Mouse (Mus musculus): ENCODE data around the gene Chrm3.

Gene Chrm3

GRCm38 (mm10) chr13:9992640-9993039 is 368.0 kb downstream of the Chrm3 start:
- no peak for DNase-seq (ENCODE audit: low spot score in 2 of 2)

GRCm38 (mm10) chr13:9985648-9986047 is 375.0 kb downstream of the Chrm3 start:
- no peak for DNase-seq (ENCODE audit: low spot score in 2 of 2)

- no peak for DNase-seq (ENCODE audit: low spot score in 2 of 2)
Measured at GRCm38 (mm10) chr13:9983293-9983692, 377.4 kb downstream of the Chrm3 start.

GRCm38 (mm10) chr13:9977699-9978098 is 382.9 kb downstream of the Chrm3 start:
- DNase-seq (ENCODE audit: low spot score in 2 of 2): no peak

- no peak for DNase-seq (ENCODE audit: low spot score in 2 of 2)
Measured at GRCm38 (mm10) chr13:9973742-9974321, 386.8 kb downstream of the Chrm3 start.

GRCm38 (mm10) chr13:9971845-9972244 is 388.8 kb downstream of the Chrm3 start:
- DNase-seq (ENCODE audit: low spot score in 2 of 2): no peak

GRCm38 (mm10) chr13:9952619-9953018 is 408.0 kb downstream of the Chrm3 start:
- DNase-seq (ENCODE audit: low spot score in 2 of 2): no peak

GRCm38 (mm10) chr13:9951376-9951775 is 409.3 kb downstream of the Chrm3 start:
- DNase-seq (ENCODE audit: low spot score in 2 of 2): no peak

GRCm38 (mm10) chr13:9949091-9949490 is 411.6 kb downstream of the Chrm3 start:
- no peak for DNase-seq (ENCODE audit: low spot score in 2 of 2)

- no peak for DNase-seq (ENCODE audit: low spot score in 2 of 2)
Measured at GRCm38 (mm10) chr13:9940186-9940585, 420.5 kb downstream of the Chrm3 start.

GRCm38 (mm10) chr13:9938798-9939485 is 421.7 kb downstream of the Chrm3 start:
- no peak for DNase-seq (ENCODE audit: low spot score in 2 of 2)

- DNase-seq (ENCODE audit: low spot score in 2 of 2): no peak
Measured at GRCm38 (mm10) chr13:9932714-9933113, 427.9 kb downstream of the Chrm3 start.

GRCm38 (mm10) chr13:9930606-9931005 is 430.0 kb downstream of the Chrm3 start:
- no peak for DNase-seq (ENCODE audit: low spot score in 2 of 2)

- DNase-seq (ENCODE audit: low spot score in 2 of 2): no peak
Measured at GRCm38 (mm10) chr13:9929978-9930377, 430.7 kb downstream of the Chrm3 start.

- DNase-seq (ENCODE audit: low spot score in 2 of 2): no peak
Measured at GRCm38 (mm10) chr13:9921150-9921549, 439.5 kb downstream of the Chrm3 start.

GRCm38 (mm10) chr13:9912697-9913096 is 447.9 kb downstream of the Chrm3 start:
- no peak for DNase-seq (ENCODE audit: low spot score in 2 of 2)

- DNase-seq (ENCODE audit: low spot score in 2 of 2): no peak
Measured at GRCm38 (mm10) chr13:9908707-9909106, 451.9 kb downstream of the Chrm3 start.

- DNase-seq (ENCODE audit: low spot score in 2 of 2): no peak
Measured at GRCm38 (mm10) chr13:9907202-9907601, 453.4 kb downstream of the Chrm3 start.

GRCm38 (mm10) chr13:9904455-9904854 is 456.2 kb downstream of the Chrm3 start:
- no peak for DNase-seq (ENCODE audit: low spot score in 2 of 2)

GRCm38 (mm10) chr13:9900653-9901385 is 459.8 kb downstream of the Chrm3 start:
- DNase-seq (ENCODE audit: low spot score in 2 of 2): no peak

- DNase-seq (ENCODE audit: low spot score in 2 of 2): no peak
Measured at GRCm38 (mm10) chr13:9898664-9899369, 461.8 kb downstream of the Chrm3 start.

GRCm38 (mm10) chr13:9897231-9897630 is 463.4 kb downstream of the Chrm3 start:
- no peak for DNase-seq (ENCODE audit: low spot score in 2 of 2)

Measured in frontal cortex, postnatal 25 days (tissue).